Mouse (Mus musculus) hindbrain, embryonic 10.5 days (tissue): ENCODE results near the gene Asb9. TPM values are rescaled to one million over a fixed set of nuclear protein-coding genes. Genes with fewer than 3 reads are reported as not detected.

ENCODE experiments used
- polyA plus RNA-seq: library from polyadenylated mRNA; unstranded; fragments of >200 nt; fragmentation: Nextera tagmentation; extraction: Ambion mirVana; gene quantifications from 2 replicates; pipeline ENCODE4 v1.2.1, GENCODE M21; 2016

Asb9 gene
- polyA plus RNA-seq, 1 experiment from 2014 or later = 0.54 TPM

Other genes starting within 250 kb of the Asb9 start
- gene Bmx, start 248.1 kb upstream of the Asb9 start, polyA plus RNA-seq = 0.37 TPM in 2 replicates
- gene Pir, start 237.0 kb upstream of the Asb9 start, polyA plus RNA-seq = 8.2 and 9.0 TPM in 2 replicates
- gene Vegfd, start 132.9 kb upstream of the Asb9 start, polyA plus RNA-seq = 1.2 and 2.4 TPM in 2 replicates
- gene Piga, start 86.5 kb upstream of the Asb9 start, polyA plus RNA-seq = 12.1 and 19.1 TPM in 2 replicates
- not detected in 2 replicates for gene Asb11, start 69.3 kb upstream of the Asb9 start, polyA plus RNA-seq